Mouse (Mus musculus) ES-Bruce4 (cell line): Measurements from ENCODE around the gene Gm572.

ENCODE experiments used
- EP300 ChIP-seq: IDR thresholded peaks from 2 replicates; pipeline ENCODE4 v1.6.1; 2011; ENCODE audit warnings: low read depth, low read length; ENCODE audit not compliant: insufficient read depth
- POLR2A ChIP-seq: IDR thresholded peaks from one replicate; pipeline ENCODE4 v1.8.1; 2011; ENCODE audit warnings: low read length; ENCODE audit not compliant: insufficient read depth

DNA sequence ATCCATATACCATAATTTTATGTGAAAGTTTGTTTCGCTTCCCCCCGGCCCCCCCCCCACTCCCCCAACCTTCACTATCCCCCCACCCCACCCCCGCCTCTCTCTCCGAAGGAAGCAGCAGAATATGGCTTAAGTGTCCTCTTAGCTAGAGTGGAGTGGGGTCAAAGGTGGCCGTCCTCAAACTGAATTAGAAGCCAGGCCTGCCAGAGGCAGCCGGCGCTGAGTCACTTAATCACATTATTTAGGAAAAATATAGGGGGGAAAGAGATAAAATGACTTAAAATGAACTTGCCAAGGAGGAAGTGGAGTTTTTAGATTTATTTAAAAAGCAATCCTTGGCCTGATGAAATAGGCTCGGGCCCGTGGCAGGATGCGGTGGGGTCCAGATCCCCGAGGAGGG is 65.7 kb downstream of the Gm572 start:
- TF ChIP-seq EP300 (no peak), POLR2A (no peak)
